Mouse (Mus musculus) adrenal gland, adult 8-10 months (tissue): ENCODE measurements at regions not wholly inside any gene's neighbourhood (a gene's known extent, or its start where the extent isn't known, plus 50 kb on each side); places are given as distances from the start of the nearest gene placed in this dataset.
A peak's percentile ranks its signal among the peaks of the same experiment; 100 is the strongest.

ENCODE experiments used
- DNase-seq: peaks from one replicate; pipeline ENCODE4 v3.0.0; 2022

DNA sequence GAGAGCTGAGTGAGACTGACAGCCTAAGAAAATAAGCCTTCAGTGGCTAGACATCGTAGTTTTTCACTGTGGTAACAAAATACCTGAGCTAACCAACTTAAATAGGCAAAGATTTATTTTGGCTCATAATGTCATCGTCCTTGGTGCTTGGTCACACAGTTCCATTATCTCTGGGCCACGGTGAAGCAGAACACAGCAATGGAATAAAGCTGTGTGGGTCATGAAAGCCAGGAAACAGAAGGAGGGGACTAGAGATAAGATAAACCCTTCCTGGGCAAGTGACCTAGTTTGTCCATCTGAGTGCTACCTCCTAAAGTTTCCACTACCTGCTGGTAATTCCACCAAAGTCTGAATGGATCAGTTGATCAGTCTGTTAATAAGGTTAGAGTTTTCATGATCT is 134.8 kb upstream of the Gm5129 start:
- DNase-seq: no peak

- DNase-seq: no peak
Observed at GRCm38 (mm10) chr5:29875451-29875850, 137.5 kb upstream of the Il6 start.

GRCm38 (mm10) chr5:29887267-29887841 is 125.6 kb upstream of the Il6 start:
- no peak for DNase-seq

GRCm38 (mm10) chr5:29892344-29892743 is 120.6 kb upstream of the Il6 start:
- no peak for DNase-seq

DNA sequence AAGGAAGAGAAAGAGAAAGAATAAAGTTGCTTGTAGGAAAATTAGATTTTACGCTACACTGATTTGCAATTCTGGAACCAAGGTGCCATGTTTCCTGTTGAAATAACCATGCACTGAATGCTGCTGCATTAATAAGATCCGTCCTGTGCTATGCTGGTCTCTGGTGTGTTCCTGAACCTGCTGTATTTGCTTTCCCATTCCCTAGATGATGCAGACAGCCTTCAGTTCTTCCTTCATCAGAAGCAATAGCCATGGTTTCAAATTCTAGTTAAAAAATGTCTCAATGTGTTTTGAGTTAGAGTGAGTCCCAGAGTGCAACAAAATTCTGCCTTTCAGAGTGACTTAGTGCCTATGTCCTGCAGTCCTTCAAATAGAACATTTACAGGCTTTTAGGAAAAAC is 120.1 kb upstream of the Il6 start:
- no peak for DNase-seq

DNA sequence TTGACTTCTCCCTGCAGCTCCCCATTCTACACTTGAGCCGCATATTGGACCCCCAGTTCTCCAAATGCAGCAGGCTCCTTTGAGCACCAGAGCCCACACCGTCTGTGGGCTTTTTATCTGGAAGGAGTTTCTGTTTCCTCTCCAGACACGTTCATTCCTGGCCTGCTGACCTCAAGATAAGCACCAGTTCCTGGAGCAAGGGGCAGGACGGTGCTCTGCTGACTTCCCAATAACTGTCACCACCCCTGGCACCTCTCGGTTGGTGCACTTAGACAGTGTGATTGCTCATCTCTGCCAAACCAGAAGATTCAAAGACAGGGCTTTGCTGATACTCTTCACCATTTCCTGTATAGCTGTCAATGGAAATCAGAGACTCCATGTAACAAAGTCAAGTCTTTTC is 119.1 kb upstream of the Il6 start:
- no peak for DNase-seq

GRCm38 (mm10) chr5:29894606-29895595 is 118.0 kb upstream of the Il6 start:
- DNase-seq: no peak

GRCm38 (mm10) chr5:29897617-29898016 is 115.3 kb upstream of the Il6 start:
- DNase-seq: no peak

- no peak for DNase-seq
Observed at GRCm38 (mm10) chr5:29901716-29902115, 111.2 kb upstream of the Il6 start.

DNA sequence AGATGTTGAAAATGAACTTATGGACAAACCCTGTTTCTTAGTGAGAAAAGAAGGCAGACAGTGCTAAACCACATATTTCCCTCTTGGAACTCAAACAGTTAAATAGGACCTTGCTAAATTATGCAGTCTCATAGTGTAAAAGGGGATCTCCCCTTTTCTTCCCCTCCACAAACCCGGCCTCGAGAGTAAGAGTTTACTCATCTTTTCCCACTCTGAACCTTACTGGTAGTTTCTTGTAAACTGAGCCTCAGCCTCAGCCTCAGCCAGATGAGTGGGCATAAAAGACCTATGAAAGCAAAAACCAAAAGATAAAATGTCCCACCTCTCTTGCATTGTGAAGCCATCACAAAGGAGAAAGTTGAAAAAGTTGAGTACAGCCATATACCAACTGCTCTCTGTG is 92.6 kb upstream of the Il6 start:
- no peak for DNase-seq

- peak; percentile 43 for DNase-seq
Observed at GRCm38 (mm10) chr5:29925527-29925926, 87.4 kb upstream of the Il6 start.

DNA sequence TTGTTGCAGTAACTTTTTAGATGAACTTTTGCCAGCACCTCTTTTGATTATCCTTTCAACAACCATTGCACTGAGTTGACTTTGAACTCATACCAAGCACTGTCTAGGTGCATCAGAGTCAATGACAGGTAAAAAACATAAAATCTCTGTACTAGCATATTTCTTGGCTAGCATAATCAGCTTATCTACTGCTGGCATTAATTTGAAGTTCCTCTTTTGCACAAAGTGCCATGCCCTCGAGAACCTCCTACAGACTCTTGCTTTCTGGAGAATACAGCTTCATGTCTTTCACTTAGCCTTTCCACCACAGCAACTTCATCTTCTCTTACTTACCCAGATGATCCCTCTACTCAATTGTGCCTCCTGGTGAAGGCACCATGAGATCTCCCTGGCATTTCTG is 85.3 kb upstream of the Il6 start:
- no peak for DNase-seq

DNA sequence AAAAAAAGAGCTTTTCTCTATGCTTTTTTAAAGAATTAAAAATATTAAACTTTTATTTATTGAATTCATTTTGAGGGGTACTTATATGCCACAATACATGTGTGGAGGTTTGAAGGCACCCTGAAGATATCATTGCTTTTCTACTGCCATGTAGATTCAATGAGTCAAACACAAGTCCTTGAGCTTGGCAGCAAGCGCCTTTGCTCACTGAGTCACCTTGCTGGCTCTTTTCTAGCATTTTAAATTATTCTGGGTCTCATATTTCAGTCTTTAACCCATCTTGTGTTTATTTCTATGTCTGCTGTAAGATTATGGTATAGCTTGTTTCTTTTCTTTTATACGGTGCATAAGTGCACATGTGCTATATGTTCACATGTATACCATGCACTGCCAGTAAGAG is 83.5 kb upstream of the Il6 start:
- peak; percentile 21 for DNase-seq

GRCm38 (mm10) chr5:29947225-29947624 is 65.7 kb upstream of the Il6 start:
- no peak for DNase-seq

DNA sequence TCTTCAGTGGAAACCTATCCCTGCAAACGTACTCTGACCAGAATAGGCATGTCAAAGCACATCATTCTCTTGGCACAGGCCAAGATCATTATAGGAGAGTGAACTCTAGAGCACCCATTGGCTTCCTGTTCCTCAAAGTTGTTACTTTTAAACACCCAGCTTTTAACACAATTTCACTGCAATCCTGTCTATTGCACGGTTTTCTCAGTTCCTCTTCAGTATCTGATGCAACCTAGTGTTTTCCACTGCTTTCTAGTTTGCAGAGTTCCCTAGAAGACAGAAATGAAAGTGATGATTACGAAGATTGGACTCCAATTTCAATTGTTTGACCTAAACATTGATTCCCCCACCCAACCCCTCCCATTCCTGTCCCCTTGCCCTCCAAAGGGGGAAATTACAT is 64.8 kb upstream of the Il6 start:
- DNase-seq: no peak

DNA sequence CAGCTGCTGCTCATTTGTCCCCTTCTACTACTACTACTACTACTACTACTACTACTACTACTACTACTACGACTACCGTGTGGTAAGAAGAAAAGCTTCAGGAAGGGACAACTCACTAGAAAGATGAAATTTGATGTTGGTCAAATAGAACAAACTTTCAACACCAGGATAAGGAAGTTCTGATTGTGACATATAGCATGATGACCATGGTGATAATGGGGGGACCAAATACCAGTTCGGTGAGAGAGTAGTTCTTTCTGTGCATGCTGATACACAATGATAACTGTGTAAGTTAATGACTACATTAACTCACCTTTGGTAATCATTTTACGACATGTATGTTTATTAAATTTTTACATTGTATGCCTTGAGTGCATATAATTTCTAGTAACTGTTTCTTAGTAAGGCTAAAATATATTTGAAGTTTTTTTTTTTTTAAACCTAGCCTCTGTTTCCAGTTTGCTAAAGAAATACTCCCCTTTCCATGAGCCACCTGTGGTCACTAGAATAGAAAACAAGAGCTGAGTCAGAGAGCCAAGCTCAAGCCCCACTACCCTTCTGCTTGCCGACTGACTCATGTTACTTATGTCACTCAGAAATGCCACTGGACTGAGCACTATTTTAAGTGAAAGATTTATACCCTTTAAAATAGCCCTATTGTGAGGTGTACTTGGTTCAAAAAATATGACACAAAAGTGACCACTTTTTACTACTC is 62.3 kb upstream of the Il6 start:
- no peak for DNase-seq

DNA sequence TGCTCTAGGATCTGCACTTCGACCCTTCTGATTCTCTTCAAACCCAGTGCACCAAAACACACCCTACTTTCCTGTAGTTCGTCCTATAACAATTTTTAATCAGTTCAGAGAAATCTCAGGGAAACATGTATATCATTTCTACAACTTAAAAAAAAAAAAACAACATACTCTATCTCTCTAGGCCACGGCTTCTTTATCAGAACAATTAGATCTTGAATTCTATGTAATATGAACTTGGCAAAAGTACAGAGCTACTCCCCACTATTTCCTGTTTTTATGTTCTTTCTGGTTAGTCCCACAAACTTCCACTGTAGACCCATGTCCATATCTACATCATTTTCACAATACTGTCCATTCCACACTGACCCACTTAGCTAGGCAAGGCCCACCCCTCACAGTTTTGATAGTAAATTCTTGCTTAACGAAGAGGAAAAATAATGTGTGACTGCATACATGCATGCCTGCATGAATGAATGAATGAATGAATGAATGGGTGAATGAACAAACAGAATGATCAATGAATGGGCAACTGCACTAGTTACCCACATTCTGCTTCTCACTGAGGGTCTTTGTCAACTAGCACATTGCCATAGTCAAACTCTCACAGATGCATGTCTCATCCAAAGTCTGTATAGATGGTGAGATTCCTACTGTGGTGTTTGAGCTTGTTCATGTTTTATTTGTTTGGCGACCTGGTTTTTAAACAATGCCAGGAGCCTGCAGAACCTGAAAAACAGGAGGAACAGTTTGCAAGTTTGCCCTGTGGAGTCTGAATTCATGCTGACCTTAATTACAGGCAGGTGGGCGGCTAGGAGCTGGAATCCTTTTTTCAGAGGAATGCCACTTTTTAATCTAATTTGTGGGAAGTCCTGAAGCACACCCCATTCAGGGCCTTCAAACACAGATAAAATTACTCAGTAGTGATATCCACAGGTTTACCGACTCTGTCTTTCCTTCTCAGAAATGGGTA is 61.2 kb upstream of the Il6 start:
- no peak for DNase-seq
